Mouse (Mus musculus): ENCODE results near the gene Bpifc.

Bpifc gene

DNA sequence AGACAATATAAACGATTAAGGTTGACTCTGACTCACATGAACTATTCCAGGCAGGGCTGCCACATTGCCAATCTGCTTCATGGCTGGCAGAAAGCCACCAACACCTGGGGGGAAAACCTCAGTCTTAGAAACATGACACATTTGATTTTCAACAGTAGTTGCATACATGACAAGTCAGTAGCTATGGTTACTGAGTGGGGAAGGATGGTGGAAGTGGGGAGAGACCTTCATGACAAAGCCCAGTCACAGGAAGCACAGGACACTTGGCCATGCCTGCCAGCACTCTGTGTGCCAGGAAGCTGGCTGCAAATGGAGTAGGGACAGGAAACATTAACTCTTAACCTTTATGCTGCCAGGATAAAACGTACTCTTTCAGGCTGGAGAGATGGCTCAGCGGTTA is 58.3 kb downstream of the Bpifc start:
- DNase-seq (ENCODE audit: low spot score in 2 of 2) = no peak

DNA sequence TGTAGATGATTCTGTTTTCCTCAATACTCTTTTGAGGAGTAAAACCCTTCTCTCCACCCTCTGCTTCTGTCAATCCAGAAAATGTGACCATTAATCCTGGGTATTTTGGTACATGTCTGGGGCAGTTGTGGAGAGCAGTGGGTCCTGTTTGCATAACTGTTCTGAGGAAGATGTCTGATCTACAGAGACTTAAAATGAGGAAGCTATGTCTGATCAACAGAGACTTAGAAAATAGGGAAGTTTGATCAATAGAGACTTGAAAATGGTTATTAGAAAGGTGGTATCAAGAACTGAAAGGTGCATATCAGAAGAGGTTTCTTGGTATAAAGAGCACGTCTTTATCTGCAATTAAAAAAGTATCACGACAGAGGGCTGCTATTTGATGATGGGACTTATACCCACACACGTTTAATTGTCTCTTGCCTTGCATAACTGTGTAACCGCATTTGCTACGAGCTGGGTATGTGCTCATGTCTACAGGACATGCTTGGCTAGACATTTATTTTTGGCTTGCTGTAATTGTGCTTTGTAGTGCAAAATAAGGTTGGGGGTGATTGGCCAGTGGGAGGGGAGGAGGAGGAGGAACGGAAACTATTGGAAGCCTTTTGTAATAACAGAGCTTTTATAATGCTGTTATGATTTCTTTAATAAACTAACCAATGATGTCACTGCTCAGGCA is 59.8 kb downstream of the Bpifc start:
- no peak for DNase-seq (ENCODE audit: low spot score in 2 of 2)

- no peak for DNase-seq (ENCODE audit: low spot score in 2 of 2)
Measured at GRCm38 (mm10) chr10:85948483-85949196, 63.1 kb downstream of the Bpifc start.

- no peak for DNase-seq (ENCODE audit: low spot score in 2 of 2)
Measured at GRCm38 (mm10) chr10:85936280-85936965, 75.3 kb downstream of the Bpifc start.

DNA sequence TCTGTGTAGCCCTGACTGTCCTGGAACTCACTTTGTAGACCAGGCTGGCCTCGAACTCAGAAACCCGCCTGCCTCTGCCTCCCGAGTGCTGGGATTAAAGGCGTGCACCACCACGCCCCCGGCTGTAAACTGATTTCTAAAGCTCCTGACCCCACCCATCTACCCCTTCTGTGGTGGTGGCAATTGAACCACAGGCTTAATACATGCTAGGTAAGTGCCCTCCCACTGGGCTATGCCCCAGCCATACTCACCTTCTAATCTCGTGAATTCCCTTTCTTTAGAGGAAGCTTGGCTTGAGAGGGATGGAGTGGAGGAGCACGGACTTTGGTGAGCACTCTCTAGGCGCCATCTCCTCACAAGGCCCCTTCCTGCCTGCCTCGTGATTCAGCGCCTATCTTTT is 81.7 kb downstream of the Bpifc start:
- DNase-seq (ENCODE audit: low spot score in 2 of 2) = no peak

GRCm38 (mm10) chr10:85929208-85929591 is 82.5 kb downstream of the Bpifc start:
- DNase-seq (ENCODE audit: low spot score in 2 of 2) = no peak

DNA sequence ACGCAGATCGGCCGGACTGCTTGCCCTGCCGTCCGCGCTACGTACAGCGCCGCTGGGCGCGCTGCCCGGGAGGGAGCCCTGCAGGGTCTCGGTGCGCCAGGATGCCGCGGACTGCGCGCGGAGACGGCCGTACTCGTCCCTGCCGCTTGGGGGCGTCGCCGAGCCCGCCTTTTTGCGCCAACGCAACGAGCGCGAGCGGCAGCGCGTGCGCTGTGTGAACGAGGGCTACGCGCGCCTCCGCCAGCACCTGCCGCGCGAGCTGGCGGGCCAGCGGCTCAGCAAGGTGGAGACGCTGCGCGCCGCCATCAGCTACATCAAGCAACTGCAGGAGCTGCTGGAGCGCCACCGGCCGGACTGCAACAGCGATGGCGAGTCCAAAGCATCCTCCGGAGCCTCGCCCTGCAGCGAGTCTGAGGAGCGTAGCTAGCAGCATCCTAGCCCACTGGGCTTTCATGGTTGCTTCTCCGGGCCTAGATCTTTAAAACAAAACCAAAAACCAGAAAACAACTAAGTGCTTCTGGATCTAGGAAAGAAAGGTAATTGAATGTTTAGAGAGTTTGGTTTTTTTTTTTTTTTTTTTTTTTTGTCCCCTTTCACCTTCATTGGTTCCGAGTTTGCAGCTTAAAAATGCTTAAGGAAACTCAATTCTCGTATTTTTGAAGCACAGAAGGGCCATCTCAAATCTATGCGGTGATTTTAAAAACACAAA is 83.0 kb downstream of the Bpifc start:
- peak; percentile 37 to 62 for DNase-seq (ENCODE audit: low spot score in 2 of 2)

DNA sequence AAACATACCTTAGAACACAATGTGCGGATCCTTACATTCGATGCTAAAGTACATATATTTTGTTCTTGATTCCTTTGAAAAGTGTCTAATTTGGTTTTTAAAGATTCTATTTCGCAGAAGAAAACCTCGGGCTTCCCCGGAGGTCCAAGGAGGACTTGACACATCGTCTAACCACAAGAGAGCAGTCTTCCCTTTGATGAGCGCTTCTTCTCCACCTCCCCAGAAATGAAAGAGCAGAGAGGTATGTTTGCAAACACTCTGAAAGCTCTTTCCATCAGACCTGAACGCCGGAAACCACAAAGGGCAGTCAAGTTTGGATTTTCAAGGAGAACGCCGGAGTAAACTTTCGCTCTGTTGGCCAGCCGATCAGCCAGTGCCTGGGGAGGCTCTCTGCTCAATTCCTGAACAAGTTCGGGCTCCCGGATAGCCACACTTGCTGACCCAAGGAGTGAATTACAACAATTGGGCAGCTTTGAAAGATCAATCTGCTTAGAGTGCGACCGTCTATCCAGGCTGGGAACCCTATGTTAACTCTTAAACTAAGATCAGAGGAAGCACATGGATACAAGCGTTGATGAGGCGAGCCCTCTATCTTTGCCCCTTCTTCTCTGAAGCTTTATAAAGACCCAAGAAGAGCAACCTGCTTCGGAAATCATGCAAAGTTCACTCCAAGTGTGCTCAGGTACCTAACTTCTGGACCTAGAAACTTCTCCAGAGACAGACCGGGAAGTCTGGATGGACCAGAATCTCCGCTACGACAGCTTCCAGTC is 83.8 kb downstream of the Bpifc start, which contains the start of gene Ascl4:
TSS of gene Ascl4 (plus strand) at position 6 of the 770 bp plus-strand sequence.
- DNase-seq (ENCODE audit: low spot score in 2 of 2) = no peak

- DNase-seq (ENCODE audit: low spot score in 2 of 2) = peak; percentile 95 to 96
Measured at GRCm38 (mm10) chr10:85916498-85917309, 95.0 kb downstream of the Bpifc start, which contains the start of gene Prdm4. Prdm4 (minus strand) TSS chr10:85917142.

All from urinary bladder, postnatal 4 days (tissue).